Mouse (Mus musculus): Measurements from ENCODE around the gene Suclg1. TPM values are rescaled to one million over a fixed set of nuclear protein-coding genes. Genes with fewer than 3 reads are reported as not detected.

The Suclg1 gene
- total RNA-seq, 2 experiments from 2014 or later, result 138 to 139 TPM

DNA sequence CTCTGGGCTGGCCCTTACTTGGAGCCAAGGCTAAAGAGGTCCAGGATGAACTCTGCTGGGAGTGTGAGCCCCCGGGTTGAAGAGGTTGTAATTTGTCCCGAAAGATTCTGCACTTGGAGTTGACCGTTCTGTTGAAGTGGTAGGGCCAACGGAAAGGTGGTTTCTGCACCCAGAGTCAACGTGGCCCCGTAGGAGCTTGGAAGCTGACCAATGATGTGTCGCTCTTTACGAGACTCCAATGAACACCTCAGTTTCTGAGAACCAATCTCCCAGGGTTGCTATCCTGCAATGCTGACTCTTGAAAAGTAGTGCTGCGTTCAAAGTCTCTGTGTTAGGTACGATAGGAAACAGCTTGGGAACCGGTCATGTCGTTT, 854 bp downstream of the Suclg1 start:
- DNase-seq (ENCODE audit: extremely low spot score in 1 of 2, low spot score in 1 of 2), result no peak

DNA sequence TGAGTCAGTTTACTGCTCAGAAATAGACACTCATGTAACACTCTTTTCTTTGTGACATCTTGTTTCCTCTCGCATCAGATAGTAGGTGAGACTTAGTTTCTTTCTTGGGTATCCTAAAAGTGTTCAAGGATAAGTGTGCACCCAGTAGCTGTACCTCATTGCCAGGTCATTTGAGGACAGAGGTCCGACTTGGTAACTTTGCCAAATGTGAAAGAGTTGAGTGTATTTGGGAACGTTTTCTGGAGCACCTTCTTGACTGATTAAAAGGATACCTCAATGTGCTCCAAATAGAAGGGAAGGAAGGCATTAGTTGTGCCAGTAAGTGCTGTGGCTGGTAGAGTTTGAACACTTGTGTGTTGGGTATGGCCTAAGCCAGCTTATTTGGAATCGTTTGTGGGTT, 1.7 kb downstream of the Suclg1 start:
- no peak for DNase-seq (ENCODE audit: extremely low spot score in 1 of 2, low spot score in 1 of 2)

- DNase-seq (ENCODE audit: extremely low spot score in 1 of 2, low spot score in 1 of 2), result no peak
These were observed 3.2 kb downstream of the Suclg1 start for GRCm38 (mm10) chr6:73251336-73251735.

DNA sequence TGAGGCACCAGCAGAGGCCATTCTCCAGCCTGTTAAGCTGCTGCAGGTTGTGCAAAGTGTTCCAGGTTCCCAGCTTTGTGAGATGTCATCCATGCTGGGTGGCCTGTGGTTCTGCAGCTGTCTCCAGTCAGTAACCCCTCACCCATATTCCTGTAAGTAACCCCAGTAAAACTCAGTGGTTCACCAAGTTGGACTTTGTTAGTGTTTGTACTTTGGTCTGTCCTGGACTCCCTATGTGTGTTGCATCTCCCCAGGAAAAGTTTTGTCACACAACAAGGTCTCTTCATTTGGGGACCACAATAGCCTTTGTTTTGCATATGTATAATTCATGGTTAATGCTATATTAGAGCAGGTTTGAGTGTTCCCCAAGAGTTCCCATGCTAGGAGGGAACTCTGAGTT, 4.2 kb downstream of the Suclg1 start:
- no peak for DNase-seq (ENCODE audit: extremely low spot score in 1 of 2, low spot score in 1 of 2)

GRCm38 (mm10) chr6:73253006-73253405, 4.8 kb downstream of the Suclg1 start:
- no peak for DNase-seq (ENCODE audit: extremely low spot score in 1 of 2, low spot score in 1 of 2)

- no peak for DNase-seq (ENCODE audit: extremely low spot score in 1 of 2, low spot score in 1 of 2)
These were observed 5.4 kb downstream of the Suclg1 start for GRCm38 (mm10) chr6:73253584-73253983.

DNA sequence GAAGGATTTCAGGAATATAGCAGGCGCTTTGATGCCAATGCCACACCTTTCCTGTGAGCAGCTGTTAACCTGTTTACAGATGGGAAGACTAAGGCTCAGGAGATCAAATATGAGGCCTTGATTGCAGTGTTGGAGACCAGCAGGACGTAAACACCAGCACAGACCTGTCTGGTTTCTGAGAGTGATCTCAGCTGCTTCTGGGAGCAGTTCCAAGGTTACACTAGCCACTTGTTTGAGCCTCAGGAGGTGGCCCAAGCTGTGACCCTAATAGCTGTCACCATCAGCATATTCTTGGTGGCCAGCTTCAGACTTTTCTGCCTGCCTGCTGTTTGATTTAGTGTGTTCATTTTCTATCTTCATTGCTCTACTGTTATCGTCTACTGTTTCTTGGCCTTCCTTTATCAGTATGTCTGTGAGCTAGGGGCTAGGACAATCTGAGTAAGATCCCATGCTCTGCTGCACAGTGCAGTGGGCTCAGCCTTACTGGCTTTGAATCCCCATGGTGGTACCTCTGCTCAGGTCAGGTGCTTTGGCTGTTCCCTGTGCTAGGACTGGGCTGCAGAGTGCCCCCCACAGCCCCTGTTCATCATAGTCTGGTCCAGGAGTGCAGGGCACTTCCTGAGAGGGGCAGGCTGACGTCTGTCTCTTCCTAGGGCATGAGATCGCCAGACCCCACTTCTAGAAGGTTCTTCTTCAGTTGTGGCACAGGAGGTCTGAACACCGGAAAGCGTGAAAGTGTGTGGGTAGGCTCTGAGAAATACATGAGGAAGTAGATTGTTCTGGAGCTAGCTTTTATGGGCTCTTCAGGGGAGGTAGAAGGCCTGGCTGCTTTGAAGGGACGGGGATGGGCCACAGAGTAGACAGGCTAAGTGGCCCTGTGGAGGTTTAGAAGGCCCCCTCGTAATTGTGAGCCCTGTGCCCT, 6.4 kb downstream of the Suclg1 start:
- DNase-seq (ENCODE audit: extremely low spot score in 1 of 2, low spot score in 1 of 2), result peak in 1 of 2 experiments; percentile 1

- DNase-seq (ENCODE audit: extremely low spot score in 1 of 2, low spot score in 1 of 2), result no peak
These were observed 8.9 kb downstream of the Suclg1 start for GRCm38 (mm10) chr6:73257068-73257467.

- DNase-seq (ENCODE audit: extremely low spot score in 1 of 2, low spot score in 1 of 2), result no peak
These were observed 11.9 kb downstream of the Suclg1 start for GRCm38 (mm10) chr6:73260110-73260509.

- peak in 1 of 2 experiments; percentile 2 for DNase-seq (ENCODE audit: extremely low spot score in 1 of 2, low spot score in 1 of 2)
These were observed 16.6 kb downstream of the Suclg1 start for GRCm38 (mm10) chr6:73264801-73265200.

- no peak for DNase-seq (ENCODE audit: extremely low spot score in 1 of 2, low spot score in 1 of 2)
These were observed 19.6 kb downstream of the Suclg1 start for GRCm38 (mm10) chr6:73267738-73268311.

GRCm38 (mm10) chr6:73269374-73269773, 21.2 kb downstream of the Suclg1 start:
- DNase-seq (ENCODE audit: extremely low spot score in 1 of 2, low spot score in 1 of 2), result no peak

- DNase-seq (ENCODE audit: extremely low spot score in 1 of 2, low spot score in 1 of 2), result no peak
These were observed 23.4 kb downstream of the Suclg1 start for GRCm38 (mm10) chr6:73271546-73272091.

DNA sequence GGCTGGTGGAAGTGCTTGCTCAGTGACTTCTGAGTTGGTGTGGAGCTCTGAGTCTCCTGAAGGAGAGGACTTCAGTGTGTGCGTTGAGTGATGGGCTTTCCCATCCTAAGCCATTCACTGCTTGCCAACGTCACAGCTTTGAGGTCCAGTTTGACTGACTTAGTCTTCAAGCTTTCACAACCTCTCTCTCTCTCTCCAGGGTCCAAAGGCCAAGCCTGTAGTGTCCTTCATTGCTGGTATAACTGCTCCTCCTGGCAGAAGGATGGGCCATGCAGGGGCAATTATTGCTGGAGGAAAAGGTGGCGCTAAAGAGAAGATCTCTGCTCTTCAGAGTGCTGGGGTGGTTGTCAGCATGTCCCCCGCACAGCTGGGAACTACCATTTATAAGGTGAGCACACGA, 26.8 kb downstream of the Suclg1 start:
- no peak for DNase-seq (ENCODE audit: extremely low spot score in 1 of 2, low spot score in 1 of 2)

GRCm38 (mm10) chr6:73279681-73280080, 31.5 kb downstream of the Suclg1 start:
- no peak for DNase-seq (ENCODE audit: extremely low spot score in 1 of 2, low spot score in 1 of 2)

- DNase-seq (ENCODE audit: extremely low spot score in 1 of 2, low spot score in 1 of 2), result no peak
These were observed 32.4 kb downstream of the Suclg1 start for GRCm38 (mm10) chr6:73280546-73281115.

- no peak for DNase-seq (ENCODE audit: extremely low spot score in 1 of 2, low spot score in 1 of 2)
These were observed 38.1 kb downstream of the Suclg1 start for GRCm38 (mm10) chr6:73286326-73286725.

DNA sequence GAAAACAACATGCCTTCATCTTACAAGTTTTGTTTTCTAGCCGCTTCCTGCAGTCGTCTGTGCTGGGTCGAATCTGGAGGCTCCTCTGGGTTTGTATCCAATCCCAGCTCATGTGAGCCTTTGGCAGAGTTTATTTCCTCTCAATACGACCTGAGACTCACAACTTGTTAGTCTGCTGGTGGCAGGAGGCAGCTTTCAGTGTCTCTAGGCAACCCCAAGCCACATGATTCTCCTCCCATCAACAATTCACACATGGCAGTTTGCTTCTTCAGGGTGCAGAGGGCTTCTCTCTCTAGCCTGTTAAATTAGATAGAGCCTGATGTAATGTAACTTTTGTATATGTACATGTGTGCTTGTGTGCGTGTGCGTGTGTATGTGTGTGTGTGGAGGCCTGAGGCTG, 58.7 kb downstream of the Suclg1 start:
- DNase-seq (ENCODE audit: extremely low spot score in 1 of 2, low spot score in 1 of 2), result peak in 1 of 2 experiments; percentile 11

DNA sequence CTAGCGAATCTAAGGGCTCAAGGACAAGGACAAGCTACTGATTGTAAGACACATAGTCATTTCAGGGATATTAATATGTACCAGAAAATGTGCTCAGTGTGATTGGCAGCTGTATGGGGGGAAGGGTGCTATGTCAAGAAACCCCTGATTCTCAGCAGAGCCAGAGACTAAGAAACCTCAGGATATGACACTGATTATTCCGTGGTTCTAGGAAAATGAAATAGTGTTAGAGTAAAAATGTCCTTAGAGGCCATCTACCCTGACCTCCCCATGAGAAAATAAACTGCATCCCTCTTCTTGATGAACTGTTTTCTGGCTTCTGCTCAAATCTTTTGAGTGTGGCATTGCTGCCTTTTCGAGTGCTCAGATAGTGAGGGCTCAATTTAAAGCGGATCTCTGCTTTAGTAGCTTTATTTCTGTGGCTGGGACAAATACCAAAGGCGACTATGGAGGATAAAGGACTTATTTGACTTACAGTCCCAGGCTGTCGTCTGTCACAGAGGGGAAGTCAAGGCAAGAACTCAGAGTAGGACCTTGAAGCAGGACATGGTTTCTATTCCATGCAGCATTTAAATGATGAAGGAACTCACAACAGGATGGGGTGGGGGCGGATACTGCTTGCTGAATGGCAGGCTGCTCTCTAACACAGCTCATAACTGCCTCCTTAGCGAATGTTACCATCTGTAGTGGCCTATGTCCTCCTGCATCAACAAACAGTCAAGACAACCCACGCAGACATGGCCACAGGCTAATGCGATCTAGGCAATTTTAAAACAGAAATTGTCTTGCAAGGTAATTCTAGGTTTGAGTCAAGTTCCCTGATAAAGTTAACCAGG, 60.7 kb downstream of the Suclg1 start:
- peak in 1 of 2 experiments; percentile 13 for DNase-seq (ENCODE audit: extremely low spot score in 1 of 2, low spot score in 1 of 2)

DNA sequence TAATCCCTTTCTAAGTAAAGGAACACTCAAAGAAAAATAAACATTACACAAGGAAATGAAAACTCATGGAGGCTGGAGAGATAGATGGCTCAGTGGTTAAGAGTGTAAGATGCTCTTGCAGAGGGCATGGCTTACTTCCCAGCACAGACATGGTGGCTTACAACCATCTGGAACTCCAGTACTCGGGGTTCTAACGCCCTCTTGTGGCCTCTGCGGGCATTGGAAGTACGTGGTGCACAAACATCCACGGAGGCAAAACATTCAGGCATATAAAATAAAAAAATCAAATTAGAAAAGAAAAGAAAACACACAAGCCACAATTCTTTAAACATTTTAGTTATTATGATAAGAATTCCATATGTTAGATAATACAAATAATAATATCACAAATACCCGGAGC, 63.2 kb downstream of the Suclg1 start:
- no peak for DNase-seq (ENCODE audit: extremely low spot score in 1 of 2, low spot score in 1 of 2)

Measured in layer of hippocampus, postnatal 25 days (tissue).